Mouse (Mus musculus) heart, embryonic 13.5 days (tissue): ENCODE measurements around the gene Tchp. TPM values are rescaled to one million over a fixed set of nuclear protein-coding genes. Genes with fewer than 3 reads are reported as not detected.

Source experiments
- ATAC-seq: fragments of 200-750 bp; cut with Nextera tagmentation; 2 replicates; pipeline ENCODE4 v1.8.0; 2017; ENCODE audit warnings: moderate TSS enrichment; ENCODE audit not compliant: insufficient number of reproducible peaks, low FRiP score, low TSS enrichment; ENCODE audit errors: extremely low read depth
- H3K27ac ChIP-seq: fragments of 300-500 bp; sonication (generic); replicated peaks from 2 replicates; pipeline ENCODE4 v1.5.1; 2015; ENCODE audit warnings: moderate library complexity, mild to moderate bottlenecking, inconsistent platforms
- H3K27me3 ChIP-seq: fragments of 300-500 bp; sonication (generic); replicated peaks from 2 replicates; pipeline ENCODE4 v1.6.1; 2015; ENCODE audit warnings: mild to moderate bottlenecking, inconsistent platforms
- H3K36me3 ChIP-seq: fragments of 300-500 bp; sonication (generic); 2 replicates; pipeline ENCODE4 v1.6.1; 2015; ENCODE audit warnings: mild to moderate bottlenecking, inconsistent platforms
- H3K4me1 ChIP-seq: fragments of 300-500 bp; sonication (generic); 2 replicates; pipeline ENCODE4 v1.6.1; 2015; ENCODE audit warnings: inconsistent platforms
- H3K4me2 ChIP-seq: fragments of 300-500 bp; sonication (generic); 2 replicates; pipeline ENCODE4 v1.6.1; 2015; ENCODE audit warnings: inconsistent platforms, mild to moderate bottlenecking, moderate library complexity
- H3K4me3 ChIP-seq: fragments of 300-500 bp; sonication (generic); 2 replicates; pipeline ENCODE4 v1.5.1; 2015; ENCODE audit warnings: moderate library complexity, mild to moderate bottlenecking, inconsistent platforms
- H3K9ac ChIP-seq: fragments of 300-500 bp; sonication (generic); 2 replicates; pipeline ENCODE4 v1.6.1; 2015; ENCODE audit warnings: inconsistent platforms, mild to moderate bottlenecking, moderate library complexity
- H3K9me3 ChIP-seq: fragments of 300-500 bp; sonication (generic); 2 replicates; pipeline ENCODE4 v1.6.1; 2016; ENCODE audit warnings: inconsistent platforms
- WGBS: fragments of 180-500 bp; shearing (Covaris S2); methylation state at CpG from one replicate; pipeline ENCODE4 v1.1.7; 2015; ENCODE audit warnings: mixed read lengths; 5-methylcytosine and 5-hydroxymethylcytosine counted together
- polyA plus RNA-seq: library from polyadenylated mRNA; unstranded; fragments of >200 nt; fragmentation: Nextera tagmentation; extraction: Ambion mirVana; gene quantifications from 2 replicates; pipeline ENCODE4 v1.2.1, GENCODE M21; 2015

The Tchp gene
- polyA plus RNA-seq, 1 experiment from 2014 or later, result 8.1 TPM

- 0 out of 2 replicates have a peak overlapping the region, but pooled peaks have one; percentile 4 for H3K9ac ChIP-seq
- H3K4me2 ChIP-seq, result no peak overlapping the region
- H3K27ac ChIP-seq, result peak overlapping the region; percentile 33; the same call in 1 of the 2 replicates
- H3K9me3 ChIP-seq, result no peaks in the 10 kb centered on the region
- H3K36me3 ChIP-seq, result peaks cover 16% of the 10 kb centered on the region
- peaks cover 6% of the 10 kb centered on the region; the same call in 1 of the 2 replicates for H3K27me3 ChIP-seq
- H3K4me1 ChIP-seq, result peaks cover 30% of the 10 kb centered on the region
- ATAC-seq, result no peak
- WGBS, result 62% methylated on average over 19 of the region's 19 CpGs
- no peak overlapping the region for H3K4me3 ChIP-seq
Observed at GRCm38 (mm10) chr5:114680676-114681285, 26.8 kb upstream of the Tchp start.

GRCm38 (mm10) chr5:114681717-114682116 lies 25.8 kb upstream of the Tchp start:
- Histone ChIP-seq H3K4me2 (no peak overlapping the region), H3K9me3 (no peaks in the 10 kb centered on the region), H3K27ac (peak overlapping the region; percentile 33; the same call in 1 of the 2 replicates), H3K9ac (peak overlapping the region; percentile 54; the same call in 1 of the 2 replicates), H3K4me1 (peaks cover 30% of the 10 kb centered on the region), H3K27me3 (peaks cover 6% of the 10 kb centered on the region; the same call in 1 of the 2 replicates), H3K36me3 (peaks cover 8% of the 10 kb centered on the region), H3K4me3 (no peak overlapping the region)
- WGBS, result 64% methylated on average over 8 of the region's 8 CpGs
- ATAC-seq, result no peak

GRCm38 (mm10) chr5:114685986-114686385 lies 21.6 kb upstream of the Tchp start:
- peaks cover 36% of the 10 kb centered on the region for H3K4me1 ChIP-seq
- no peaks in the 10 kb centered on the region for H3K9me3 ChIP-seq
- 81% methylated on average over 5 of the region's 5 CpGs for WGBS
- no peaks in the 10 kb centered on the region for H3K36me3 ChIP-seq
- peaks cover 8% of the 10 kb centered on the region; the same call in 1 of the 2 replicates for H3K27me3 ChIP-seq
- ATAC-seq, result no peak
- no peak overlapping the region for H3K4me3 ChIP-seq
- H3K27ac ChIP-seq, result no peak overlapping the region
- no peak overlapping the region for H3K9ac ChIP-seq
- H3K4me2 ChIP-seq, result no peak overlapping the region

GRCm38 (mm10) chr5:114686726-114687210 lies 20.8 kb upstream of the Tchp start:
- Histone ChIP-seq H3K4me2 (no peak overlapping the region), H3K9me3 (no peaks in the 10 kb centered on the region), H3K27me3 (peaks cover 9% of the 10 kb centered on the region; the same call in 1 of the 2 replicates), H3K4me3 (no peak overlapping the region), H3K4me1 (peaks cover 32% of the 10 kb centered on the region), H3K36me3 (no peaks in the 10 kb centered on the region), H3K9ac (no peak overlapping the region), H3K27ac (no peak overlapping the region)
- 52% methylated on average over 7 of the region's 7 CpGs for WGBS
- ATAC-seq, result no peak

- Histone ChIP-seq H3K9ac (no peak overlapping the region), H3K4me2 (no peak overlapping the region), H3K27ac (no peak overlapping the region), H3K9me3 (no peaks in the 10 kb centered on the region), H3K36me3 (no peaks in the 10 kb centered on the region), H3K27me3 (peaks cover 17% of the 10 kb centered on the region), H3K4me3 (no peak overlapping the region), H3K4me1 (peaks cover 29% of the 10 kb centered on the region)
- ATAC-seq, result no peak
Observed at GRCm38 (mm10) chr5:114687901-114688300, 19.7 kb upstream of the Tchp start.

- no peak for ATAC-seq
- Histone ChIP-seq H3K36me3 (no peaks in the 10 kb centered on the region), H3K4me1 (peaks cover 29% of the 10 kb centered on the region), H3K27me3 (peaks cover 24% of the 10 kb centered on the region), H3K4me3 (no peak overlapping the region), H3K27ac (no peak overlapping the region), H3K9ac (no peak overlapping the region), H3K9me3 (no peaks in the 10 kb centered on the region), H3K4me2 (no peak overlapping the region)
- 79% methylated on average over 13 of the region's 13 CpGs for WGBS
Observed at GRCm38 (mm10) chr5:114688703-114689102, 18.9 kb upstream of the Tchp start.

GRCm38 (mm10) chr5:114689700-114690366 lies 17.7 kb upstream of the Tchp start:
- H3K4me2 ChIP-seq, result peak overlapping the region; percentile 99
- no peak for ATAC-seq
- 14% methylated on average over 16 of the region's 16 CpGs for WGBS
- peaks cover 27% of the 10 kb centered on the region for H3K27me3 ChIP-seq
- peaks cover 24% of the 10 kb centered on the region for H3K4me1 ChIP-seq
- H3K27ac ChIP-seq, result no peak overlapping the region
- H3K36me3 ChIP-seq, result no peaks in the 10 kb centered on the region
- H3K9me3 ChIP-seq, result no peaks in the 10 kb centered on the region
- H3K4me3 ChIP-seq, result peak overlapping the region; percentile 84
- H3K9ac ChIP-seq, result peak overlapping the region; percentile 91

- WGBS, result 2% methylated on average over 62 of the region's 75 CpGs
- H3K4me2 ChIP-seq, result peak within 1 kb of the TSS; percentile 99
- no peaks in the 10 kb centered on the region for H3K36me3 ChIP-seq
- H3K9ac ChIP-seq, result peak within 1 kb of the TSS; percentile 91
- H3K4me3 ChIP-seq, result peak within 1 kb of the TSS; percentile 84
- peaks cover 30% of the 10 kb centered on the region for H3K27me3 ChIP-seq
- no peaks in the 10 kb centered on the region for H3K9me3 ChIP-seq
- peak; percentile 98 for ATAC-seq
- H3K27ac ChIP-seq, result no peak within 1 kb of the TSS
- H3K4me1 ChIP-seq, result peaks cover 24% of the 10 kb centered on the region
Observed at GRCm38 (mm10) chr5:114690633-114691567, 16.7 kb upstream of the Tchp start, which contains the start of gene Gltp. Gene Gltp (minus strand): TSS chr5:114690984.

- Histone ChIP-seq H3K4me3 (no peak overlapping the region), H3K27ac (no peak overlapping the region), H3K9me3 (no peaks in the 10 kb centered on the region), H3K4me1 (peaks cover 4% of the 10 kb centered on the region), H3K9ac (no peak overlapping the region), H3K36me3 (no peaks in the 10 kb centered on the region), H3K4me2 (no peak overlapping the region), H3K27me3 (peaks cover 27% of the 10 kb centered on the region)
- WGBS, result 59% methylated on average over 5 of the region's 5 CpGs
- no peak for ATAC-seq
Observed at GRCm38 (mm10) chr5:114695775-114696174, 11.8 kb upstream of the Tchp start.

- ATAC-seq, result no peak
- H3K36me3 ChIP-seq, result no peaks in the 10 kb centered on the region
- WGBS, result 71% methylated on average over 17 of the region's 17 CpGs
Observed at GRCm38 (mm10) chr5:114696939-114697338, 10.6 kb upstream of the Tchp start.

More at GRCm38 (mm10) chr5:114696939-114697338, 10.6 kb upstream of the Tchp start:
- Histone ChIP-seq H3K9ac (no peak overlapping the region), H3K27ac (no peak overlapping the region), H3K4me3 (no peak overlapping the region), H3K9me3 (no peaks in the 10 kb centered on the region), H3K4me1 (no peaks in the 10 kb centered on the region), H3K4me2 (no peak overlapping the region), H3K27me3 (peaks cover 25% of the 10 kb centered on the region)
